Mouse (Mus musculus): ENCODE measurements around the gene Gpr156. TPM values are rescaled to one million over a fixed set of nuclear protein-coding genes. Genes with fewer than 3 reads are reported as not detected.

Gpr156 gene
- not detected for polyA plus RNA-seq (2017; shearing (Covaris generic))

DNA sequence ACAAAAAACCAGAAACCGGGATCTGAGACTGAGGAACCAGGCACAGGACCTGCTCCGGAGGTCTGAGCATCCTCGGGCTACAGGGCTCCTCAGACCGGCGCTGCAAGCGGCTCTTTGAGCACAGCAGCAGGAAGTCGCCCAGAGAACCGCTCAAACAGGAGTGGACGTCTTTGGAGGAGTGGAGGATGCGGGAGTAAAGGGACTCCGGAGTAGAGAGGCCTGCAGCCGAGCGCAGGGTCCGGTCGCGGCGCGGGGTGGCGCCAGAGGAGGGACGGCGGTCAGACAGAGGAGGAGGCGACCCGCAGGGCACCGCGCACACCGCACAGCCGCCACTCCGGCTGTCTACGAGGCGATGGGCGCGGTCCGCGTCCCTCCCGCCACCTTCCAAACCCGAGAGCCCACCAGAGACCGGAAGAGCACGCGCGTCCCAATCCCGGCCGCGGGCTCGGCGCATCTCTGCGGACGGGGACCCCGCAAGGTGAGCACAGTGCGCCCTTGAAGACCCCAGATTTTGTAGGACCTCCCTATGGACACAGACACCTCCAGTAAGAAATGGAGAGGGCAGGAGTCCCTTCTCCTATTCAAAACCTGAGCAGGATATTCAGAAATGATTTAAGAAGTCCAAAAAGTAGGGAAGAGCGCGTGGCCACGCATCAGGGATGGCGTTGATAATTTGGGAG lies at the start of gene Gpr156:
Gpr156 (plus strand) TSS at position 359 of the 680 bp plus-strand sequence.
- no peak for ATAC-seq

GRCm38 (mm10) chr16:37867791-37868505 lies 48.3 kb upstream of the Gpr156 start, which contains the start of gene Lrrc58:
Lrrc58 (plus strand) TSS chr16:37868389.
- peak; percentile 81 for ATAC-seq

DNA sequence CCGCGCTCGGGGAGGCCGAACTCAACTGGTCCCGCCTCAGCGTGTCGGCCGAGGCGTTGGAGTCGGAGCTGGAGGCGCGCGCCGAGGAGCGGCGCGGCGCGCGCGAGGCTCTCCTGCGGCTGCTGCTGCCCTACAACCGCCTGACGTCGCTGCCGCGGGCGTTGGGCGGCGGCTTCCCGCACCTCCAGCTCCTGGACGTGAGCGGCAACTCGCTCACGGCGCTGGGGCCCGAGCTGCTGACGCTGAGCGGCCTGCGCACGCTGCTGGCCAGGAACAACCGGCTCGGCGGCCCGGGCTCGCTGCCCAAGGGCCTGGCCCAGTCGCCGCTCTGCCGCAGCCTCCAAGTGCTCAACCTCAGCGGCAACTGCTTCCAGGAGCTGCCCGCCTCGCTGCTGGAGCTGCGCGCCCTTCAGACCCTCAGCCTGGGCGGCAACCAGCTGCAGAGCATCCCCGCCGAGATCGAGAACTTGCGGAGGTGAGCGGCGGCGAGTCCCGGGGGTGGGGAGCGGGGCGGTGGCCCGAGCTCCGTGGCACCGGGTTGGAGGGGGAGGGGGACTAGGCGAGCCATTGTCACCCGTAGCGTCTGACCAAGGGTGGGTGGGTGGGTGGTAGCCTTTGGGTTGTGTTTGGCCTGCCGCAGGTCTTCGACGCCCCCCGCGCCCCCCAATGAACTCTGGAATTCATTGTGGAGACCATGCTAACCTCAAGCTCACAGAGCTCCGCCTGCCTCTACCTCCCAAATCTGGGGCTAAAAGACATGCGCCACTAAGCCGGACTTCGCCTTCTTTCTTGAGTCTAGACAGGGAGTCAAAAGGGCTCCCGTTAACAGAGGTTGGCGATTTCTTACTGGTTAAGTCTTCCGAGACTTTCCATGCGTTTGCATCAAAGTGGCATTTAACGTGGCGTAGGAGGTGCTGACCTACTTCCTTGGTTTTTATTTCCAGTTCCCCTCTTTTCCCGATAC lies 47.5 kb upstream of the Gpr156 start:
- ATAC-seq = peak; percentile 42

- peak; percentile 12 for ATAC-seq
Observed at GRCm38 (mm10) chr16:37869470-37870231, 46.6 kb upstream of the Gpr156 start.

DNA sequence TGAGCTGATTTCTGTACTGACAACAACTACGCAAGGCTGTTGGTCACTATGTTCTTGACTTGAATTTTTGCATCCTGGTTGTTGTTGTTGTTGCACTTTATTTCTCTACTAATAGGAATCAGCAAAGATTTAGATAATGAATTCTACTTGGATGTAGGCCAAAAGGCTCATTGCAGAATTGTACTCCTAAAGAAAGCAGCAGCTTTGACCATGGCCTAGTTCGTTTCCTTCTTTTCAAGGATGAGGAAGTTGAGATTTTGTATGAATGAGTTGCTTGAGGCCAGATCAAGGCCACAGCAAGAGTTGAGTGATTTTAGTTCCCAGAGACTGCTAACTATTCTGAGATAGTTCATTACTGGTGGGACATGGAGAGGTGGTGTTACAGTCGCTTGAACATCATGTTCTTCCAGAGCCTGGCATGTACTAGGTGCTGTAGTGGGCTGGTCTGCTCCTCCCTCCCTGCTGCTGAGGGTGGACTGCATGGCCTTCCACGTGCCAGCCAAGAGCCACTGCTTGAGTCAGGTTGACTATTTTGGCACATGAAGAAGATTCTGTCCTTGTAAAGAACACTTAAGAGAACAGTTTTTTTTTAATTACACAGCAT lies 45.1 kb upstream of the Gpr156 start:
- no peak for ATAC-seq

DNA sequence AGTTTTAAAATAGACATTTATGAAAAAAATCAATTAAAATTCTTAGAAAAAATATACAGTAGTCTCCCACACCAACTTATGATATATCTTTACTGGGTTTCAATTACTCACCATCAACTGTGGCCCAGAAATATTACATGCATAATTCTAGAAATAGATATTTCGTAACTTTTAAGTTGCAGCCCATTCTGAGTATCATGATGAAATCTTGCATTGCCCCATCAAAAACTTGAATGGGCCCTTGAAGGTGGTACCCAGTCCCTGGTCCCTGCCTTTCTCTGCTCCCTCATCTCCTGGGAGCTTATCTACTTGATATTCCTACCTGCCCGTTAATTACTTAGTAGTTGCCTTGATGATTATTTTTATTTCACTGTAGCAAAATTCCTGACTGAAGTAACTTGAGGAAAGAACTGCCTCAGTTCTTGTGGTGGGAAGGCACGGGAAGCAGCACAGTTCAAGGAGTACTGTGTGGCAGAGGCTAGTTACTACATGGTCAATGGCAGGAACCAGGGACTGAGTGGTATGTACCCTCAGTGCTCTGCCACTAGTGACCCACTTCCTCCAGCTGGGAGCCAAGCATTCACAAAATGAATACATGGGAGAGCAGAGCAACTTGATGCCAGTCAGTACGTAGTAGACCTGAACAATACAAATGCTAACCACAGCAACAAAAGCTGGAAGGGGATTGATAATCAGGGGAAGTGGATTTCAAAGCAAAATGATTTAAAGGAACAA lies 41.6 kb upstream of the Gpr156 start:
- ATAC-seq = no peak

- ATAC-seq = no peak
Observed at GRCm38 (mm10) chr16:37877406-37877805, 38.9 kb upstream of the Gpr156 start.

DNA sequence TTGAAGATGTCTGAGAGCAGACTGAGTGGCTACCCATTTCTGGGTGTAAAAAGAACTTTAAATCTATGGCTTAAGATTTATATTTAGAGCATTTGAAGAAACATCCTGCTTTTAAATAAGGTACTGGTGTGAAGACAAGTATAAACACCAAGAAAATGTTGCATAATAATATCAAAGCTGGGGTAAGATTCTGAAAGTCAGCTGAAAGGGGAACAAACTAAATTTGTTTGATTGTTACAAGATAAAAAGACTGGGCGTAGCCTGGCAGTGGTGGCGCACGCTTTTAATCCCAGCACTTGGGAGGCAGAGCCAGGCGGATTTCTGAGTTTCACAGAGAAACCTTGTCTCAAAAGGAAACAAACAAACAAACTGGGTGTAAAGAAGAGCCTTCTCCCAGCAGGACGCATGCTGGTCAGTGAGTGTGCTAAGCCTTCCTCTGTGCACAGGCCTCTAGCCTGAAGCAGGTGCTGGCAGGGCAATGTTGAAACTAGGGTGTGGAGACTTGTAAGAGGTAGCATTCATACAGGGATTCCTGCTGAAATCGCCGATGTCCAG lies 37.3 kb upstream of the Gpr156 start:
- no peak for ATAC-seq

- ATAC-seq = no peak
Observed at GRCm38 (mm10) chr16:37879750-37880419, 36.4 kb upstream of the Gpr156 start.

DNA sequence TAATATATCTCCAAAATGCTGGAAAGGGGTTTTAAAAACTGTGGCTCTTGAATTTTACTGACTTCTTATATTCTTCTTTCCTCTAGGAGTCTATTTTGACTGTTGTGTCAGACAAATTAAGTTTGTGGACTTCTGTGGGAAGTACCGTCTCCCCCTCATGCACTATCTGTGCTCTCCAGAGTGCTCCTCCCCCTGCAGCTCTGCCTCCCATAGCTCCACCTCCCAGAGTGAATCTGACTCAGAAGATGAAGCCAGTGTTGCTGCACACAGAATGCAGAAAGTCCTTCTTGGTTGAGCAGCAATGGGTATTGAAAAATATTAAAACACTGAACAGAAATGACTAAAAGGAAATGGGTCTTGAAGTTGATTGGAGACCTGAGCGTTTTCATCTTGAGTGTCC lies 35.1 kb upstream of the Gpr156 start:
- no peak for ATAC-seq

GRCm38 (mm10) chr16:37888986-37889385 lies 27.3 kb upstream of the Gpr156 start:
- no peak for ATAC-seq

- ATAC-seq = no peak
Observed at GRCm38 (mm10) chr16:37892667-37893066, 23.6 kb upstream of the Gpr156 start.

DNA sequence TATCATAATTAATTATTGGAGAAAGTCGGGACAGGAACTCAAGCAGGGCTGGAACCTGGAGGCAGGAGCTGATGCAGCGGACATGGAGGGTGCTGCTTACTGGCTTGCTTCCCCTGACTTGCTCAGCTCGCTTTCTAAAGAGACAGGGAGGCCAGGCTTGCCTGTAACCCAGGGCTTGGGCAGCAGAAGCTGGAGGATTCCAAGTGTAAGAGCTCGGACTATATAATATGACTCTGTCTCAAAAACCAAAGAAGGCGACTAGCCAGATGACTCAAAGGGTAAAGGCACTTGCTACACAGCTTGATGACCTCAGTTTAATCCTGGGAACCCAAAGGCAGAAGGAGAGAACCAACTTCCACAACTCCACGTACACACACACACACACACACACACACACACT lies 22.9 kb upstream of the Gpr156 start:
- no peak for ATAC-seq

- ATAC-seq = no peak
Observed at GRCm38 (mm10) chr16:37893942-37894341, 22.4 kb upstream of the Gpr156 start.

GRCm38 (mm10) chr16:37898790-37899189 lies 17.5 kb upstream of the Gpr156 start:
- no peak for ATAC-seq

- no peak for ATAC-seq
Observed at GRCm38 (mm10) chr16:37899357-37899756, 16.9 kb upstream of the Gpr156 start.

DNA sequence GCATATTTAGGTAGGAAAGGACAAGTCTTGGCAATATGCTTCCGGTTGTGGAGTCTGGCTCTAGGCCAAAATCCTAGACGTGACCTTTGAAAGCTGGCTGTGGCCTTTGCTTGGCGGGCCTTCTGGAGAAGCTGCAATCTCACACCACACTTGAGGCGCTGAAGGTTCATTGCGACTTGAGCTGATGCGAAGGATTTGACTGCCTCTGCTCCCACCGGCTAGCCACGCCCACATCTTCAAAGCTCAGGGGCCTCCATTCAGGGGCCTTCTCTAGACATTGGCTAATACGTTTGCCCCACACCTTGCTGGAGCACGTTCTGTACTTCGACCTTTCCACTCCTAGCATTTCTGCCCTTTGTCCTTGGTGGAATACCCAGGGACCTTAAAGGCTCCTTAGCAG lies 15.0 kb upstream of the Gpr156 start:
- ATAC-seq = no peak

DNA sequence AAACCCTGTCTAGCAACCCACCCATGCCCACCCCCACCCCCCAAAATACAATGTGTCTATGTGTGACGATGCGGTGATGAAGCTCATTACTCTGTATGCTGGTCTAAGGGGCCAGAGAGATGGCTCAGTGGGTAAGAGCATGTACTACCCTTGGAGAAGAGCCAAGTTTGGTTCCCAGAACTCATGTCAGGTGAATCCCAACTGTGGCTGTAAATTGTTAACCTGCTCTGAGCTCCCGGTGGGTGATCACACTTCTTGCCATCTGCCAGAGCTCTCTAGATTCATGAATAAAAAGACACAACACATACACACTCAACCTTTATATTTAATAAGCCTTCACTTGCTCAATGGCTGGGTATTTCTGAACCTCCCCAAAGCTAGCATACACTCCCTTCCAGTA lies 9.8 kb upstream of the Gpr156 start:
- no peak for ATAC-seq

DNA sequence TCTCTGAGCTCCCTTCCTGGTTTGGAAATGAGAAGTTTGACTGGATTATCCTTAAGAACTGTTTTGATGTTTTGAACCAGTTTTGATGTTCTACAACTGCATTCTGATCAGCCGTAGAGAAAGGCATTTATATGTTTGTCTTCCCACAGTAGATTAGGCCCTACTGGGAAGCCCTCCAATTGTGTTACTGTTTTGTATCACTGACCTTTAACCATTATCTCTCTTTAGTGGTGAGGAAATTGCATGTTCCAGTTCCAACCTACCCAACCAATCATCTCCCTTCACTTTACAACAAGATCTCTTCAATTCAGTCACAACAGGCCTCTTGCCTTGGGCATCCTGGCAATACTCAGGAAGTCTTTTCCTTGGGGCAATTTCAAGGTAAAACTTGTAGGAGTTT lies 5.2 kb upstream of the Gpr156 start:
- no peak for ATAC-seq

DNA sequence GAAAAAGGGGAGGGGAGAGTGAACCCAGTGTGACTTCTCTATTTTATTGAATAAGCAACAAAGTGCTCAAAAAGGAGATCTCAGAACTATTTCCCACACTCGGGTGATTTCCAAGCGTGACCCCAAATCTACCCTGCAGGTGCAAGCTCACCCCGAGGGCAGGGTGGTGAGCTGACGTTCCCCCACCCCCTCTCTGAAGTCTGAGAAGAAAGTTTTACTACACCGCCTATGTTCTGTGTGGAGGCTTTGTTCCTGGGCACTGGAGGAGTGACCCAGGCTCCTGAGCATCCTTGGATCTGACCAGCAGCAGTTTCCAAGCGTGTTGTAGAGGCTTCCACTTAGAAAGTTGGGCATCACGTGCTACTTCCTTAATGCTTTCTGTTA lies 514 bp downstream of the Gpr156 start:
- ATAC-seq = no peak

Measured in inflammation-experienced regulatory T-cells, adult 6 months (primary cell).